Mouse (Mus musculus): ENCODE measurements at regions not wholly inside any gene's neighbourhood (a gene's known extent, or its start where the extent isn't known, plus 50 kb on each side); places are given as distances from the start of the nearest gene placed in this dataset.

- H3K27ac ChIP-seq (replicated peaks), result no peak overlapping the region
- H3K4me2 ChIP-seq (replicated peaks), result no peak overlapping the region
- no peak for ATAC-seq (ENCODE audit: low FRiP score, low read depth)
- peaks cover 29% of the 10 kb centered on the region for H3K27me3 ChIP-seq
- no peaks in the 10 kb centered on the region for H3K9me3 ChIP-seq
- H3K9ac ChIP-seq (replicated peaks), result no peak overlapping the region
- peaks cover 5% of the 10 kb centered on the region; the same call in 1 of the 2 replicates for H3K4me1 ChIP-seq
- no peak overlapping the region for H3K4me3 ChIP-seq
- no peaks in the 10 kb centered on the region for H3K36me3 ChIP-seq
- 35% methylated on average over 6 of the region's 6 CpGs for WGBS
These were observed 443.9 kb downstream of the 1810013L24Rik start for GRCm38 (mm10) chr16:9273751-9274300.

GRCm38 (mm10) chr16:9274583-9275100 is 444.7 kb downstream of the 1810013L24Rik start:
- peaks cover 24% of the 10 kb centered on the region for H3K27me3 ChIP-seq
- H3K4me2 ChIP-seq (replicated peaks), result no peak overlapping the region
- H3K36me3 ChIP-seq, result no peaks in the 10 kb centered on the region
- no peaks in the 10 kb centered on the region for H3K9me3 ChIP-seq
- H3K4me3 ChIP-seq, result no peak overlapping the region
- WGBS, result 79% methylated on average over 7 of the region's 7 CpGs
- H3K4me1 ChIP-seq, result peaks cover 5% of the 10 kb centered on the region; the same call in 1 of the 2 replicates
- no peak for ATAC-seq (ENCODE audit: low FRiP score, low read depth)
- H3K27ac ChIP-seq (replicated peaks), result no peak overlapping the region
- no peak overlapping the region for H3K9ac ChIP-seq (replicated peaks)

GRCm38 (mm10) chr16:9275426-9275825 is 445.5 kb downstream of the 1810013L24Rik start:
- 72% methylated on average over 4 of the region's 4 CpGs for WGBS
- Histone ChIP-seq H3K27ac (replicated peaks) (no peak overlapping the region), H3K4me2 (replicated peaks) (no peak overlapping the region), H3K4me3 (no peak overlapping the region), H3K27me3 (peaks cover 23% of the 10 kb centered on the region), H3K4me1 (peaks cover 5% of the 10 kb centered on the region), H3K36me3 (no peaks in the 10 kb centered on the region), H3K9me3 (no peaks in the 10 kb centered on the region), H3K9ac (replicated peaks) (no peak overlapping the region)
- ATAC-seq (ENCODE audit: low FRiP score, low read depth), result no peak

- H3K27me3 ChIP-seq, result peaks cover 14% of the 10 kb centered on the region
- H3K4me3 ChIP-seq, result no peak overlapping the region
- H3K9me3 ChIP-seq, result no peaks in the 10 kb centered on the region
- peaks cover 20% of the 10 kb centered on the region for H3K4me1 ChIP-seq
- ATAC-seq (ENCODE audit: low FRiP score, low read depth), result no peak
- no peak overlapping the region for H3K4me2 ChIP-seq (replicated peaks)
- no peak overlapping the region for H3K27ac ChIP-seq (replicated peaks)
- 94% methylated on average over 1 of the region's 1 CpGs for WGBS
- H3K36me3 ChIP-seq, result no peaks in the 10 kb centered on the region
- H3K9ac ChIP-seq (replicated peaks), result no peak overlapping the region
These were observed 447.2 kb downstream of the 1810013L24Rik start for GRCm38 (mm10) chr16:9277064-9277463.

- Histone ChIP-seq H3K9me3 (no peaks in the 10 kb centered on the region), H3K36me3 (no peaks in the 10 kb centered on the region), H3K9ac (replicated peaks) (no peak overlapping the region), H3K4me3 (no peak overlapping the region), H3K27me3 (peaks cover 6% of the 10 kb centered on the region; the same call in 1 of the 2 replicates), H3K4me1 (peaks cover 20% of the 10 kb centered on the region), H3K27ac (replicated peaks) (no peak overlapping the region), H3K4me2 (replicated peaks) (no peak overlapping the region)
- 69% methylated on average over 6 of the region's 6 CpGs for WGBS
- no peak for ATAC-seq (ENCODE audit: low FRiP score, low read depth)
These were observed 449.8 kb downstream of the 1810013L24Rik start for GRCm38 (mm10) chr16:9279726-9280125.

GRCm38 (mm10) chr16:9280431-9280830 is 450.5 kb downstream of the 1810013L24Rik start:
- H3K27me3 ChIP-seq, result no peaks in the 10 kb centered on the region
- peak; percentile 41; the same call in 1 of the 2 replicates for ATAC-seq (ENCODE audit: low FRiP score, low read depth)
- 54% methylated on average over 4 of the region's 4 CpGs for WGBS
- H3K4me3 ChIP-seq, result no peak overlapping the region
- H3K4me2 ChIP-seq (replicated peaks), result no peak overlapping the region
- peaks cover 20% of the 10 kb centered on the region for H3K4me1 ChIP-seq
- H3K9me3 ChIP-seq, result no peaks in the 10 kb centered on the region
- no peak overlapping the region for H3K9ac ChIP-seq (replicated peaks)
- H3K27ac ChIP-seq (replicated peaks), result 0 out of 2 replicates have a peak overlapping the region, but pooled peaks have one; percentile 42
- H3K36me3 ChIP-seq, result no peaks in the 10 kb centered on the region

GRCm38 (mm10) chr16:9280931-9281330 is 451.0 kb downstream of the 1810013L24Rik start:
- Histone ChIP-seq H3K4me3 (no peak overlapping the region), H3K27ac (replicated peaks) (no peak overlapping the region), H3K4me1 (peaks cover 20% of the 10 kb centered on the region), H3K4me2 (replicated peaks) (no peak overlapping the region; the same call in 1 of the 2 replicates), H3K9me3 (no peaks in the 10 kb centered on the region), H3K27me3 (no peaks in the 10 kb centered on the region), H3K36me3 (no peaks in the 10 kb centered on the region), H3K9ac (replicated peaks) (no peak overlapping the region)
- whole genome bisulfite sequencing, result 2% methylated on average over 5 of the region's 5 CpGs
- peak; percentile 84 for ATAC-seq (ENCODE audit: low FRiP score, low read depth)

- 44% methylated on average over 3 of the region's 3 CpGs for WGBS
- Histone ChIP-seq H3K27me3 (no peaks in the 10 kb centered on the region), H3K9me3 (no peaks in the 10 kb centered on the region), H3K4me1 (peaks cover 20% of the 10 kb centered on the region), H3K4me3 (no peak overlapping the region), H3K4me2 (replicated peaks) (no peak overlapping the region), H3K9ac (replicated peaks) (no peak overlapping the region), H3K36me3 (no peaks in the 10 kb centered on the region), H3K27ac (replicated peaks) (no peak overlapping the region)
- ATAC-seq (ENCODE audit: low FRiP score, low read depth), result no peak
These were observed 454.5 kb downstream of the 1810013L24Rik start for GRCm38 (mm10) chr16:9284423-9284822.

- H3K4me2 ChIP-seq (replicated peaks), result no peak overlapping the region
- ATAC-seq (ENCODE audit: low FRiP score, low read depth), result no peak
- H3K27ac ChIP-seq (replicated peaks), result no peak overlapping the region
- H3K27me3 ChIP-seq, result no peaks in the 10 kb centered on the region
- no peaks in the 10 kb centered on the region for H3K9me3 ChIP-seq
- no peaks in the 10 kb centered on the region for H3K36me3 ChIP-seq
- H3K9ac ChIP-seq (replicated peaks), result no peak overlapping the region
- no peak overlapping the region for H3K4me3 ChIP-seq
- WGBS, result 95% methylated on average over 1 of the region's 1 CpGs
- H3K4me1 ChIP-seq, result peaks cover 10% of the 10 kb centered on the region
These were observed 456.0 kb downstream of the 1810013L24Rik start for GRCm38 (mm10) chr16:9285921-9286320.

- Histone ChIP-seq H3K9ac (replicated peaks) (no peak overlapping the region), H3K9me3 (no peaks in the 10 kb centered on the region)
- 83% methylated on average over 6 of the region's 6 CpGs for WGBS
These were observed 457.7 kb downstream of the 1810013L24Rik start for GRCm38 (mm10) chr16:9287557-9287956.

GRCm38 (mm10) chr16:9291356-9292020 is 461.6 kb downstream of the 1810013L24Rik start:
- Histone ChIP-seq H3K36me3 (no peaks in the 10 kb centered on the region), H3K4me3 (no peak overlapping the region), H3K4me1 (0 out of 2 replicates have a peak, but pooled peaks cover 6% of the 10 kb centered on the region), H3K9ac (replicated peaks) (no peak overlapping the region), H3K4me2 (replicated peaks) (no peak overlapping the region), H3K9me3 (no peaks in the 10 kb centered on the region), H3K27me3 (no peaks in the 10 kb centered on the region), H3K27ac (replicated peaks) (no peak overlapping the region)
- WGBS, result 70% methylated on average over 4 of the region's 4 CpGs
- no peak for ATAC-seq (ENCODE audit: low FRiP score, low read depth)

More at GRCm38 (mm10) chr16:9287557-9287956, 457.7 kb downstream of the 1810013L24Rik start:
- H3K4me2 ChIP-seq (replicated peaks), result no peak overlapping the region
- no peak overlapping the region for H3K27ac ChIP-seq (replicated peaks)
- H3K4me3 ChIP-seq, result no peak overlapping the region
- 0 out of 2 replicates have a peak, but pooled peaks cover 6% of the 10 kb centered on the region for H3K4me1 ChIP-seq
- no peaks in the 10 kb centered on the region for H3K27me3 ChIP-seq
- ATAC-seq (ENCODE audit: low FRiP score, low read depth), result no peak
- no peaks in the 10 kb centered on the region for H3K36me3 ChIP-seq

GRCm38 (mm10) chr16:9303134-9303533 is 473.2 kb downstream of the 1810013L24Rik start:
- 75% methylated on average over 4 of the region's 4 CpGs for WGBS
- Histone ChIP-seq H3K36me3 (no peaks in the 10 kb centered on the region), H3K9ac (replicated peaks) (no peak overlapping the region), H3K27ac (replicated peaks) (no peak overlapping the region), H3K9me3 (no peaks in the 10 kb centered on the region), H3K4me1 (no peaks in the 10 kb centered on the region), H3K4me3 (no peak overlapping the region), H3K4me2 (replicated peaks) (no peak overlapping the region), H3K27me3 (no peaks in the 10 kb centered on the region)
- no peak for ATAC-seq (ENCODE audit: low FRiP score, low read depth)
